Mouse (Mus musculus): Measurements from ENCODE around the gene Angptl2. TPM values are rescaled to one million over a fixed set of nuclear protein-coding genes. Genes with fewer than 3 reads are reported as not detected.

The Angptl2 gene
- polyA plus RNA-seq (2014; fragmentation: Nextera tagmentation; extraction: Ambion mirVana) = 8.0 and 12.0 TPM in 2 replicates

DNA sequence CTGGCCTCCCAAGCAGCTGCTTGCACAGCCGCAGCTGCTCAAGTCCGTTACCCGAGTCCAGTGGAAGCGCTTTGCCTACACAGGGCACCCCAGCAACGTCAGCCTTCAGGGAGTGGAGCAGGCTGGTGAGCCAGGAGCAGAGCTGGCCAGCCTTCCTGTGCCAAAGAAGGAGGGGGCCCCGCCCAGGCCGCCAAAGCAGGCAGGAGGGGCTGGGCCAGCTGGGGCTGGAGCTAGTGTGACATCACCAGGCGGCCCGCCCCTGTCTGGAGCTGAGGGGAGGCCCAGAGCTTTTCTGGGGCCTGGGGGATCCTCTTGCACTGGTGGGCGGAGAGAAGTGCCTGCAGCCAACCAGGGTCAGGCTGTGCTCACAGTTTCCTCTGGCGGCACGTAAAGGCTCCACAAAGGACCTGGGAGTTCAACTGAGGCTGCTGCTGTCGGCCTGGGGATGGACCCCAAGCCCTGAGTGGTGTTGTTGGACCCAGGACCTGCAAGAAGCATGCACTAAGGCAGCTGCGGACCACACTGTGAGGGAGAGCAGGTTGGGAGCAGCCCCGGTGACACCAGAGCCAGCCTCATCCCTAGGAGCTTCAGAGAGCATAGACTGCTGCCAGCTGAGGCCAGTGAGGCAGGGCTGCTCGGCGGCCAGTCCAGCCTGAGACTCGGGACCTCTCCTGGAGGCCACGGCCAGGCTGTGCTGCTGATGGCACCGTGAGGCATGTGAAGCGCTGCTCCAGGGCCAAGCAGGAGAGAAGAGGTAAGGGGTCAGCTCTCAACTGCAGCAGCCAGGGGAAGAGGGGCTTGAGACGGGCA, at the start of gene Angptl2:
TSS of gene Angptl2 (plus strand) at position 370 of the 810 bp plus-strand sequence.
- no peaks in the 10 kb centered on the region for H3K27me3 ChIP-seq (replicated peaks; ENCODE audit: control insufficient read depth, insufficient read depth, low read length)
- H3K4me2 ChIP-seq (ENCODE audit: low read length) = peak within 1 kb of the TSS; percentile 71
- peak; percentile 96 for DNase-seq (ENCODE audit: low spot score)
- H3K4me1 ChIP-seq (ENCODE audit: control insufficient read depth, insufficient read depth, low read length) = peaks cover 27% of the 10 kb centered on the region
- peaks cover 6% of the 10 kb centered on the region; the same call in 1 of the 2 replicates for H3K36me3 ChIP-seq (ENCODE audit: control insufficient read depth, insufficient read depth, low read length)
- peak within 1 kb of the TSS; percentile 37 for H3K4me3 ChIP-seq (ENCODE audit: low read depth, low read length)
- H3K9me3 ChIP-seq (replicated peaks; ENCODE audit: control insufficient read depth, low read length) = no peaks in the 10 kb centered on the region
- H3K27ac ChIP-seq (ENCODE audit: low read depth, low read length) = peak within 1 kb of the TSS; percentile 91
- H3K9ac ChIP-seq (ENCODE audit: low read length) = peak within 1 kb of the TSS; percentile 72
- WGBS = under 1% methylated on average over 22 of the region's 22 CpGs
- peak; percentile 97 for ATAC-seq

DNA sequence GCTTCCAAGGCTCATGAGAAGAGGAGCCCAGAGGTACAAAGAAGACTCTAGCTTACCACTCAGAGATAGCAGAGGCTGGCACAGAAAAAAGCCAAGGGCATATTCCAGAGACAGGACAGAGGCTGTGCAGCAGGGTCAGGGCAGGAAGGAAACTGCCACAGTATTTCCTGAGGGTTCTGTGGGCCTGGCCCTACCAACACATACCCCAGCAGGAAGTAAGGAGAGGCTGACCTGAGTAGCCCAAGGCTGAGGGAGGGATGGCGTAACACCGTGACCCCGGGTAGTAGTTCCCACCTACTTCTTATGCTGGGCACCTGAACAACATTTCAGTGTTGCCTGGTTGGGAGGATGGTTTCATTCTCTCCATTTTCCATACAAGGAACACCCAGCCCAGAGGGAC, 48.8 kb upstream of the Angptl2 start:
- 95% methylated on average over 3 of the region's 3 CpGs for WGBS
- Histone ChIP-seq H3K9me3 (replicated peaks; ENCODE audit: control insufficient read depth, low read length) (no peaks in the 10 kb centered on the region), H3K4me1 (ENCODE audit: control insufficient read depth, insufficient read depth, low read length) (0 out of 2 replicates have a peak, but pooled peaks cover 5% of the 10 kb centered on the region), H3K4me2 (ENCODE audit: low read length) (no peak overlapping the region), H3K36me3 (ENCODE audit: control insufficient read depth, insufficient read depth, low read length) (peaks cover 36% of the 10 kb centered on the region), H3K27me3 (replicated peaks; ENCODE audit: control insufficient read depth, insufficient read depth, low read length) (no peaks in the 10 kb centered on the region), H3K9ac (ENCODE audit: low read length) (no peak overlapping the region), H3K27ac (ENCODE audit: low read depth, low read length) (no peak overlapping the region), H3K4me3 (ENCODE audit: low read depth, low read length) (no peak overlapping the region)
- no peak for DNase-seq (ENCODE audit: low spot score)
- no peak for ATAC-seq

DNA sequence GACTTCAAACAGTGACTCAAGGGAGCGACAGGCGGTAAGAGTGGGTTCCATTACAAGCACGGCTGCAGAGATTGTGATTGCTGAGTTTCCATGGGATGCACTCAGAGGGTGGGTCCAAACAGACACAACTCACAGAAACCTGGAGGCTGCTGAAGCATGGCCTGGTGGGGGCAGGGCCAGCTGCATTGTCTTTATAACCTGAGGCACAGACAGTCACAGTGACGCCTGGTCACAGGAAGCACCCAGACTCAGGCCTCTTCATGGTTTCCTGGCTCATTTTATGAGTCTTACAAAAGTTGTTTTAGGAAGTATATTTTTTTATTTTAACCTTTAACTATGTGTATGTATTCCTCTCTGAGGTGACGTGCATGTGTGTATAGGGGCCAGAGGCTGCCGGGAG, 46.4 kb upstream of the Angptl2 start:
- no peak for DNase-seq (ENCODE audit: low spot score)
- no peak overlapping the region for H3K4me3 ChIP-seq (ENCODE audit: low read depth, low read length)
- 0 out of 2 replicates have a peak, but pooled peaks cover 5% of the 10 kb centered on the region for H3K4me1 ChIP-seq (ENCODE audit: control insufficient read depth, insufficient read depth, low read length)
- WGBS = 78% methylated on average over 6 of the region's 6 CpGs
- no peak overlapping the region for H3K4me2 ChIP-seq (ENCODE audit: low read length)
- no peak overlapping the region for H3K9ac ChIP-seq (ENCODE audit: low read length)
- no peaks in the 10 kb centered on the region for H3K9me3 ChIP-seq (replicated peaks; ENCODE audit: control insufficient read depth, low read length)
- no peak for ATAC-seq
- H3K27me3 ChIP-seq (replicated peaks; ENCODE audit: control insufficient read depth, insufficient read depth, low read length) = no peaks in the 10 kb centered on the region
- H3K36me3 ChIP-seq (ENCODE audit: control insufficient read depth, insufficient read depth, low read length) = peaks cover 56% of the 10 kb centered on the region
- no peak overlapping the region for H3K27ac ChIP-seq (ENCODE audit: low read depth, low read length)

DNA sequence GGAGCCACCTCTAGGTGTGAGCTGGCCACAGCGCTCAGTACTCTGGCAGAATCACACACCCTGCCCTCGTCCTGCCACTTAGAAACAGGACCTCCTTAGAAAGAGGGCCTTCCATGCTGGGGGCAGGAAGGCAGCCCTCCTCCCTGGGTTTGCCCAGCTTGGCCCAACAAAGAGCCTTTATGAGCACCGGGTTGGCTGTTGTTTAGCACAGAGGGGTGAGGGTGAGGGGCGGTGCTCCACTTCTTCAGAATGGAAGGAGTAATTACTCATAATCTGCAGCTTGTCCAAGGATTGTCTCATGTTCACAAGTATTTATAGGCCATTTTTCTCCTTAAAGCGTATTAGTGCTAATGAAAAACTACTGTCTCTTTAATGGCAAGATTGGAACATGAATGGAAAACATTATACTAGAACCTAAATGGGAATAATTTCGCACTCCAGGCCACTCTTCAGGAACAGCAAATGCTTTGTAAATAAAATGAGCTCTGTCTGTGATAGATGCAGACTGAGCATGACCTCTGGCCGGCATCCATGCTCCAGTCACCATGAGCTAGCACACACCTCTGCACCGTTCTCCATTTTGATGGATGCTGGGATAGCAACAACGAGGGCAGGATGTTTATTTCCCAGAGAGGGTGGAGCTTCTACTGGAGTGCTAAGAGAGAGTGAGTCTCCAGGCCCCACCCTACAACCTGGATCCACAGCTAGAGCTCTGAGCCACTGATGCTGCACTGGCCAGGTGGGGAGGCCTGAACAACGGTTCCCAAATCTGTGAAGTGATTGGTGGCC, 44.9 kb upstream of the Angptl2 start:
- Histone ChIP-seq H3K4me1 (ENCODE audit: control insufficient read depth, insufficient read depth, low read length) (0 out of 2 replicates have a peak, but pooled peaks cover 5% of the 10 kb centered on the region), H3K9ac (ENCODE audit: low read length) (no peak overlapping the region), H3K9me3 (replicated peaks; ENCODE audit: control insufficient read depth, low read length) (no peaks in the 10 kb centered on the region), H3K4me2 (ENCODE audit: low read length) (no peak overlapping the region), H3K4me3 (ENCODE audit: low read depth, low read length) (no peak overlapping the region), H3K36me3 (ENCODE audit: control insufficient read depth, insufficient read depth, low read length) (peaks cover 56% of the 10 kb centered on the region), H3K27me3 (replicated peaks; ENCODE audit: control insufficient read depth, insufficient read depth, low read length) (no peaks in the 10 kb centered on the region), H3K27ac (ENCODE audit: low read depth, low read length) (peak overlapping the region; percentile 41; the same call in 1 of the 2 replicates)
- ATAC-seq (peak; percentile 76), DNase-seq (ENCODE audit: low spot score) (peak; percentile 71)
- 14% methylated on average over 10 of the region's 10 CpGs for WGBS

DNA sequence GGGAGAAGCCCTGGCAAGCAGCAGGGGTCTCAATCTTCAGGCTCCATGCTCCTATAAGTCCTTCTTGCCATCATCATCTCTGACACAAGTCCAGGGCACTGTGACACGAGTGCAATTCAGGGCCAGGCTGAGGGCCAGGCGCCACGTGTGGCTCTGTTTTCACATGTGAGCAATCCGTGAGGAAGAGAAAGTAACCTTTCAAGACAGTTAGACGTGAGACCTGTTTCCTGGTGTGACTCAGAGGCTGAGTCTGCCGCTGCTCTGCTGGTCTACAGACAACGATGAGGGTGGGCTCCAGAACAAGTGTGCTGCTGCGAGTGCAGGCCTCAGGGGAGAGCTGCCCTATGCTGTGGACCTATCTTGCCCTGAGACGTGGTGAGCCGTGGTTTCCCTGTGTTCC, 42.7 kb upstream of the Angptl2 start:
- Histone ChIP-seq H3K27me3 (replicated peaks; ENCODE audit: control insufficient read depth, insufficient read depth, low read length) (no peaks in the 10 kb centered on the region), H3K4me2 (ENCODE audit: low read length) (no peak overlapping the region), H3K9ac (ENCODE audit: low read length) (no peak overlapping the region), H3K36me3 (ENCODE audit: control insufficient read depth, insufficient read depth, low read length) (peaks cover 47% of the 10 kb centered on the region), H3K4me3 (ENCODE audit: low read depth, low read length) (no peak overlapping the region), H3K27ac (ENCODE audit: low read depth, low read length) (no peak overlapping the region), H3K4me1 (ENCODE audit: control insufficient read depth, insufficient read depth, low read length) (peaks cover 8% of the 10 kb centered on the region; the same call in 1 of the 2 replicates), H3K9me3 (replicated peaks; ENCODE audit: control insufficient read depth, low read length) (no peaks in the 10 kb centered on the region)
- 89% methylated on average over 10 of the region's 10 CpGs for WGBS
- DNase-seq (ENCODE audit: low spot score) = no peak
- ATAC-seq = no peak

DNA sequence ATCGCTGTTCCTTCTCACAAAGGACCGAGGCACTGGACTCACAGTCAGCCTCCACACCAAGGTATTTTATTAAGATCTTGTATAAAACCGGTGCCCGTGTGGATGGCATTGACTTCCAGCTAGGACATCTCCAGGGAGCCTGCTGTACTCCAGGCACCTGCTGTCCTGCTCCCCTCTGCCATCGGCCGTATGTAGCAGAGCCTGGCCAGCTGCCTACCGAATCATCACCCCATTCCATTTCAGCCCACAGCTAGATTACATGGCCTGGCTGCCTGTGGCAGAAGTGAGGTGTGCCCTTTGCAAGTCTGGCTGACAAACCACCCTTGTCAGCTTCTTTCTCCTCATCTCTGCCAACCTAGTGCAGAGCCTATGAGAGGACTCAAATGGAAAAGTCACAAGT, 42.2 kb upstream of the Angptl2 start:
- no peaks in the 10 kb centered on the region for H3K9me3 ChIP-seq (replicated peaks; ENCODE audit: control insufficient read depth, low read length)
- 92% methylated on average over 7 of the region's 7 CpGs for WGBS
- H3K36me3 ChIP-seq (ENCODE audit: control insufficient read depth, insufficient read depth, low read length) = peaks cover 42% of the 10 kb centered on the region
- no peak overlapping the region for H3K9ac ChIP-seq (ENCODE audit: low read length)
- H3K4me3 ChIP-seq (ENCODE audit: low read depth, low read length) = no peak overlapping the region
- H3K4me1 ChIP-seq (ENCODE audit: control insufficient read depth, insufficient read depth, low read length) = peaks cover 14% of the 10 kb centered on the region
- ATAC-seq (no peak), DNase-seq (ENCODE audit: low spot score) (no peak)
- no peak overlapping the region for H3K27ac ChIP-seq (ENCODE audit: low read depth, low read length)
- H3K4me2 ChIP-seq (ENCODE audit: low read length) = no peak overlapping the region
- no peaks in the 10 kb centered on the region for H3K27me3 ChIP-seq (replicated peaks; ENCODE audit: control insufficient read depth, insufficient read depth, low read length)

DNA sequence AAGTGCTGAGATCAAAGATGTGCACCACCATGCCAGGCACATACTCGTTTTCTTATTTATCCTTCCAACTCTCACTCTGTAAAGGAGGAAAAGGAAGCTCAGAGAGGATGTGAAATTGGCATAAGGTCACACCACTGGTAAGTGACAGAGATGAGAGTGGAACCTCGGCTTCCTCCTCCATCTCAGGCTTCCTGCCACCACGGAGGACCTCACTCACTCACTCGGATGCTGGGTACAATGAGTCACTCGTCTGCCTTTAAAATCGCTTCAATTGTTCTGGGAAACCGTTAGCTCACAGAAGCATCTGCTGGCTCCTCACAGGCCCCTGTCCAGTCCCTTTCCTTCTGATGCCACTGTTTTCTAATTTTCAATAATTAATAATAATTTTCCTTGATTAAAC, 39.4 kb upstream of the Angptl2 start:
- no peak for ATAC-seq
- 49% methylated on average over 7 of the region's 7 CpGs for WGBS
- no peak overlapping the region for H3K4me3 ChIP-seq (ENCODE audit: low read depth, low read length)
- H3K27me3 ChIP-seq (replicated peaks; ENCODE audit: control insufficient read depth, insufficient read depth, low read length) = no peaks in the 10 kb centered on the region
- H3K4me2 ChIP-seq (ENCODE audit: low read length) = no peak overlapping the region
- H3K9ac ChIP-seq (ENCODE audit: low read length) = no peak overlapping the region
- H3K9me3 ChIP-seq (replicated peaks; ENCODE audit: control insufficient read depth, low read length) = no peaks in the 10 kb centered on the region
- no peak for DNase-seq (ENCODE audit: low spot score)
- H3K27ac ChIP-seq (ENCODE audit: low read depth, low read length) = no peak overlapping the region
- H3K36me3 ChIP-seq (ENCODE audit: control insufficient read depth, insufficient read depth, low read length) = peaks cover 26% of the 10 kb centered on the region
- H3K4me1 ChIP-seq (ENCODE audit: control insufficient read depth, insufficient read depth, low read length) = peaks cover 24% of the 10 kb centered on the region

DNA sequence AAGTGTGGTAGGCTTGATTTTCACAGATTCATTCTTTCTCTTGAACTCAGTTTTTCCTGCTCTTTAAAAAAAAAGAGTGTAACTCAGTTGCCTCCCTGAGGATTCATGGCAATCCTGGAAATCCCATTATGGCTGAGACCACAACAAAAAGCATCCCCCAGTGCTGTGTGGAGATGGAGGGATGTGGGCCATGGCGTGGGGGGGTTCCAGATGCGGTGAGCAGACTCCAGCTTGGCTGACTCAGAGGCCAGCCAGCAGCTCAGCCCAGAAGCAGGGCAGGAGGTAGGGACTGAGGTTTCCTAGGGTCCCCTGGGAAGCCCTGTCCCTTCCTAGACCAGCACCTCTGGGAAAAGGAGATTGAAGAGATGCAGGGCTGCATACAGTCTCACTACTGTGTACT, 38.9 kb upstream of the Angptl2 start:
- Histone ChIP-seq H3K9ac (ENCODE audit: low read length) (no peak overlapping the region), H3K36me3 (ENCODE audit: control insufficient read depth, insufficient read depth, low read length) (peaks cover 22% of the 10 kb centered on the region), H3K4me2 (ENCODE audit: low read length) (no peak overlapping the region), H3K4me3 (ENCODE audit: low read depth, low read length) (no peak overlapping the region), H3K27ac (ENCODE audit: low read depth, low read length) (no peak overlapping the region), H3K9me3 (replicated peaks; ENCODE audit: control insufficient read depth, low read length) (no peaks in the 10 kb centered on the region), H3K4me1 (ENCODE audit: control insufficient read depth, insufficient read depth, low read length) (peaks cover 24% of the 10 kb centered on the region), H3K27me3 (replicated peaks; ENCODE audit: control insufficient read depth, insufficient read depth, low read length) (no peaks in the 10 kb centered on the region)
- no peak for DNase-seq (ENCODE audit: low spot score)
- WGBS = 67% methylated on average over 2 of the region's 2 CpGs
- no peak for ATAC-seq
